Comparison of ENCODE assay signal across 9 mouse cellular contexts in the genomic region with DNA sequence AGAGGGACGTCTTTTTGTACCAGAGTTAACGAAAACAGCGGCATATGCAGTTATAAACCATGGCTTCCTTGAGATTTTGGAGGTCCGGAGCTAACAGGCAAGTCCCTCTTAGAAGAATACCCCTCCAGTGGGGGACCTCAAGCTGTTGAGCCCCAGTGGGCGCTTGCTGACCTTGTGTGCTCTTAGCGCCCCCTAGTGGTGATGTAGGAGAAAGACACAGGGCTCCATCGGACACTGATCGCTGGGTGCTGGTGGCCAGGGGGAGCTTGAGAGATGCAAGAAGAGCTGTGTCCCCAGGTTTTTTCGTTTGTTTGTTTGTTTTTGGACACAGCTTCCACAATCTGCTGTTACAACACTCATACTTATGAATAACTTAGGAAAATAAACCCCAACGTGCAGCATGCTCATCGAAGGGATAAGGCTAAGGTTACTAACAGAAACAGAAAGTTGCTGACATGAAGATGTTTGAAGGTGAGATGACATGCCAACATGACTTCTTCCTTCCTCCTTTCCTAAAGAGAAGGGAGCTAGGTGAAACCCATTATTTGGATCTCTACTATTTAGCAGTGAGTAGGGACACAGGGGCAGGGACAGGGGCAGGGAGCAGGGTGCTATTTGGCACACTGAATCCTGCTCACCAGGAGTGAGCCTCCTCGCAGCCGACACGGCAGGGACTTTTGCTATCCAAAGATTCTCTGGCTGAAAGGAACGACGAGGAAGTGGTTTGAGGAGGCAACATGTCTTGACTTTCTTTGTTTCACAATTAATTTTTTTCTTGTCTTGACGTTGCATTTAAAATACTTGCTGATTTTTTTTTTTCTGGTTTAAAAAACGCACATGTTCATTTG. TPM values are rescaled to one million over a fixed set of nuclear protein-coding genes. Genes with fewer than 3 reads are reported as not detected.
A peak's percentile ranks its signal among the peaks of the same experiment; 100 is the strongest.
DNase-seq lines count a peak whose midpoint lies in the region; ATAC-seq and TF ChIP-seq lines count a peak whose summit lies in the region.
"Had no signal": no experiment of that assay in that cellular context is flagged by ENCODE, and none has a peak within 500 bp of the region (broad histone marks: within the 10 kb centered on the region; RNA-seq: fewer than 3 reads in every experiment).

No protein-coding gene starts in this region.

- H3K4me2 ChIP-seq in CH12.LX (ENCODE audit: insufficient read depth, low read depth, poor library complexity, severe bottlenecking), result peak overlapping the region; percentile 58; the same call in 1 of the 2 replicates
- H3K4me2 ChIP-seq in forebrain, embryonic 12.5 days, result peak overlapping the region; percentile 5
- peak overlapping the region; percentile 59 for H3K4me2 ChIP-seq in heart, postnatal 0 days (ENCODE audit: low read depth, low read length)
- peak overlapping the region; percentile 42 for H3K4me2 ChIP-seq in liver, embryonic 16.5 days (ENCODE audit: low read depth, low read length)
- H3K4me2 ChIP-seq in neural tube, embryonic 13.5 days, result peak overlapping the region; percentile 34

- no peaks in the 10 kb centered on the region for H3K9me3 ChIP-seq in CH12.LX (replicated peaks; ENCODE audit: low read length)
- no peaks in the 10 kb centered on the region for H3K9me3 ChIP-seq in forebrain, embryonic 12.5 days
- no peaks in the 10 kb centered on the region for H3K9me3 ChIP-seq in heart, postnatal 0 days (replicated peaks; ENCODE audit: control insufficient read depth, low read length)
- H3K9me3 ChIP-seq in liver, embryonic 16.5 days (replicated peaks; ENCODE audit: control insufficient read depth, low read length), result no peaks in the 10 kb centered on the region
- H3K9me3 ChIP-seq in neural tube, embryonic 13.5 days, result no peaks in the 10 kb centered on the region

- H3K9ac ChIP-seq in CH12.LX (ENCODE audit: insufficient read depth, low read depth), result 0 out of 2 replicates have a peak overlapping the region, but pooled peaks have one; percentile 6
- H3K9ac ChIP-seq in forebrain, embryonic 12.5 days, result no peak overlapping the region
- H3K9ac ChIP-seq in heart, postnatal 0 days (replicated peaks; ENCODE audit: low read depth, low read length), result peak overlapping the region; percentile 24; the same call in 1 of the 2 replicates
- 0 out of 2 replicates have a peak overlapping the region, but pooled peaks have one; percentile 40 for H3K9ac ChIP-seq in liver, embryonic 16.5 days (ENCODE audit: low read depth, low read length)
- H3K9ac ChIP-seq in neural tube, embryonic 13.5 days, result no peak overlapping the region

- H3K27ac ChIP-seq in CH12.LX (ENCODE audit: insufficient read depth, low read depth), result no peak overlapping the region
- no peak overlapping the region for H3K27ac ChIP-seq in forebrain, embryonic 12.5 days
- no peak overlapping the region for H3K27ac ChIP-seq in heart, postnatal 0 days (ENCODE audit: low read depth)
- no peak overlapping the region for H3K27ac ChIP-seq in liver, embryonic 16.5 days (ENCODE audit: low read length)
- H3K27ac ChIP-seq in neural tube, embryonic 13.5 days (replicated peaks), result no peak overlapping the region
- no peak overlapping the region for H3K27ac ChIP-seq in testis, adult 2 months (ENCODE audit: control insufficient read depth, insufficient read depth, low read depth, low read length)

- TF ChIP-seq CTCF in CH12.LX (conservative IDR thresholded peaks at IDR 0.05 in 1 of 2, IDR thresholded peaks at IDR 0.05 in 1 of 2; ENCODE audit: low read depth in 2 of 2, low read length in 2 of 2), result peak; percentile 78 to 94
- peak; percentile 92 for TF ChIP-seq CTCF in heart, postnatal 0 days (IDR thresholded peaks at IDR 0.05; ENCODE audit: low read depth)
- peak; percentile 98 for TF ChIP-seq CTCF in testis, adult 2 months (IDR thresholded peaks at IDR 0.05; ENCODE audit: control insufficient read depth, insufficient read depth, insufficient replicate concordance, low read depth, low read length)

- WGBS in forebrain, embryonic 12.5 days, result 37% methylated on average over 18 of the region's 18 CpGs
- WGBS in heart, postnatal 0 days, result 19% methylated on average over 18 of the region's 18 CpGs
- WGBS in liver, embryonic 16.5 days (ENCODE audit: insufficient replicate concordance), result 19% methylated on average over 18 of the region's 18 CpGs
- 31% methylated on average over 18 of the region's 18 CpGs for WGBS in neural tube, embryonic 13.5 days

- no peak for TF ChIP-seq EP300 in CH12.LX (IDR thresholded peaks at IDR 0.05; ENCODE audit: low read length)
- no peak for TF ChIP-seq EP300 in heart, postnatal 0 days (IDR thresholded peaks at IDR 0.05; ENCODE audit: low read depth)

- dilution Hi-C loops in CH12.LX (cut with MboI; ENCODE audit: extremely low pct_ligation_motif_present, extremely low pct_unique_long_range_greater_than_20kb, low sequenced_read_pairs), result no loop called here

- no peak for TF ChIP-seq POLR2A in CH12.LX (IDR thresholded peaks at IDR 0.05; ENCODE audit: low read depth, low read length)
- no peak for TF ChIP-seq POLR2A in testis, adult 2 months (IDR thresholded peaks at IDR 0.05; ENCODE audit: control insufficient read depth, low read depth, low read length)

- peak; percentile 81 for DNase-seq in CH12.LX (ENCODE audit: extremely low read depth)
- peak; percentile 53 for DNase-seq in c-Kit-positive CD71-positive TER-119-negative erythroid progenitor cells, embryonic 14.5 days (ENCODE audit: low read depth)
- peak; percentile 88 for DNase-seq in heart, postnatal 0 days (ENCODE audit: low spot score)
- DNase-seq in kidney, postnatal 36 days, result peak; percentile 59 to 78

- peaks cover 24 to 75% of the 10 kb centered on the region in 2 experiments for H3K36me3 ChIP-seq in CH12.LX (replicated peaks in 1 of 2; ENCODE audit: control insufficient read depth in 1 of 2, insufficient read depth in 1 of 2, low read length in 1 of 2)
- no peaks in the 10 kb centered on the region for H3K36me3 ChIP-seq in forebrain, embryonic 12.5 days (replicated peaks)
- H3K36me3 ChIP-seq in heart, postnatal 0 days (replicated peaks; ENCODE audit: control insufficient read depth, insufficient read depth, low read length), result no peaks in the 10 kb centered on the region
- no peaks in the 10 kb centered on the region for H3K36me3 ChIP-seq in liver, embryonic 16.5 days (ENCODE audit: control insufficient read depth, insufficient read depth)
- no peaks in the 10 kb centered on the region for H3K36me3 ChIP-seq in neural tube, embryonic 13.5 days
- H3K36me3 ChIP-seq in testis, adult 2 months (ENCODE audit: control insufficient read depth, insufficient read depth, low read length), result no peaks in the 10 kb centered on the region

- H3K79me2 ChIP-seq in CH12.LX (replicated peaks; ENCODE audit: control insufficient read depth, extremely low read depth, insufficient read depth, poor library complexity, severe bottlenecking), result peaks cover 28% of the 10 kb centered on the region

- peaks cover 4 to 49% of the 10 kb centered on the region in 2 experiments; a peak in 3 of 4 replicates for H3K4me1 ChIP-seq in CH12.LX (ENCODE audit: control insufficient read depth in 1 of 2, insufficient read depth in 2 of 2)
- H3K4me1 ChIP-seq in forebrain, embryonic 12.5 days, result no peaks in the 10 kb centered on the region; the same call in 1 of the 2 replicates
- no peaks in the 10 kb centered on the region for H3K4me1 ChIP-seq in heart, postnatal 0 days (ENCODE audit: control insufficient read depth, insufficient read depth)
- no peaks in the 10 kb centered on the region; the same call in 1 of the 2 replicates for H3K4me1 ChIP-seq in liver, embryonic 16.5 days (ENCODE audit: control insufficient read depth, low read depth, low read length)
- H3K4me1 ChIP-seq in neural tube, embryonic 13.5 days (replicated peaks), result peaks cover 3% of the 10 kb centered on the region; the same call in 1 of the 2 replicates
- H3K4me1 ChIP-seq in testis, adult 2 months (ENCODE audit: control insufficient read depth, insufficient read depth, low read length), result no peaks in the 10 kb centered on the region; the same call in 1 of the 2 replicates

- H3K4me3 ChIP-seq in CH12.LX (replicated peaks in 1 of 3; ENCODE audit: low read depth in 2 of 3, low read length in 2 of 3, poor library complexity in 1 of 3), result peak overlapping the region in 2 of 3 experiments; percentile 17 to 38
- no peak overlapping the region for H3K4me3 ChIP-seq in forebrain, embryonic 12.5 days (replicated peaks)
- H3K4me3 ChIP-seq in heart, postnatal 0 days (ENCODE audit: low read depth, low read length), result peak overlapping the region; percentile 38
- peak overlapping the region; percentile 43 for H3K4me3 ChIP-seq in liver, embryonic 16.5 days (ENCODE audit: low read depth, low read length)
- no peak overlapping the region for H3K4me3 ChIP-seq in neural tube, embryonic 13.5 days
- H3K4me3 ChIP-seq in testis, adult 2 months (ENCODE audit: control insufficient read depth, low read depth, low read length), result no peak overlapping the region; the same call in 1 of the 2 replicates

- in situ Hi-C loops in CH12.LX (cut with MboI; ENCODE audit: low pct_ligation_motif_present, low pct_unique_long_range_greater_than_20kb, low sequenced_read_pairs), result loop anchor here (10.0 to 25.0 kb wide), 2 partner anchors 168 to 491 kb away; no protein-coding TSS in a partner anchor

- TF ChIP-seq RAD21 in CH12.LX (IDR thresholded peaks at IDR 0.05; ENCODE audit: low read depth, low read length), result peak; percentile 97

- ATAC-seq in forebrain, embryonic 12.5 days (ENCODE audit: low FRiP score), result no peak
- ATAC-seq in heart, postnatal 0 days (ENCODE audit: insufficient read depth, low read depth), result peak; percentile 78
- ATAC-seq in liver, embryonic 16.5 days (ENCODE audit: low read depth), result no peak; the same call in 1 of the 2 replicates
- peak; percentile 77; the same call in 1 of the 2 replicates for ATAC-seq in neural tube, embryonic 13.5 days (ENCODE audit: low read depth)

- H3K27me3 ChIP-seq in CH12.LX (replicated peaks), result no peaks in the 10 kb centered on the region
- no peaks in the 10 kb centered on the region for H3K27me3 ChIP-seq in forebrain, embryonic 12.5 days
- no peaks in the 10 kb centered on the region for H3K27me3 ChIP-seq in heart, postnatal 0 days (ENCODE audit: control insufficient read depth, insufficient read depth, low read length)
- no peaks in the 10 kb centered on the region for H3K27me3 ChIP-seq in liver, embryonic 16.5 days (ENCODE audit: control insufficient read depth, insufficient read depth, low read depth, low read length)
- no peaks in the 10 kb centered on the region for H3K27me3 ChIP-seq in neural tube, embryonic 13.5 days
- H3K27me3 ChIP-seq in testis, adult 2 months (ENCODE audit: control insufficient read depth, insufficient read depth, low read length), result no peaks in the 10 kb centered on the region

RNA-seq across cellular contexts. Expression of gene Fam169b, which starts 29.2 kb away (rescaled TPM):
- 13.6 and 17.0 TPM in 2 replicates for total RNA-seq in CH12.LX (2012; rRNA removed)
- 15.2 and 15.9 TPM in 2 replicates for total RNA-seq in CH12.LX (2014; rRNA removed)
- 16.2 and 17.3 TPM in 2 replicates for polyA plus RNA-seq in CH12.LX (2012; ENCODE audit: insufficient read length, low read depth)
- 0.49 and 0.74 TPM in 2 replicates for polyA plus RNA-seq in forebrain, embryonic 12.5 days (2016; fragmentation: Nextera tagmentation; extraction: Ambion mirVana)
- 0.08 and 1.7 TPM in 2 replicates for total RNA-seq in heart, postnatal 0 days (2014; rRNA removed; ENCODE audit: low replicate concordance)
- polyA plus RNA-seq in heart, postnatal 0 days (2015; fragmentation: Nextera tagmentation; extraction: Ambion mirVana), result 0.12 and 0.18 TPM in 2 replicates
- 0.54 and 1.1 TPM in 2 replicates for polyA plus RNA-seq in liver, embryonic 16.5 days (2015; fragmentation: Nextera tagmentation; extraction: Ambion mirVana)
- polyA plus RNA-seq in neural tube, embryonic 13.5 days (2015; fragmentation: Nextera tagmentation; extraction: Ambion mirVana), result 0.17 and 0.21 TPM in 2 replicates
- polyA plus RNA-seq in testis, adult 2 months (2012; rRNA removed), result 0.63 and 0.78 TPM in 2 replicates

RNA-seq across cellular contexts. Expression of gene Pgpep1l, which starts 38.8 kb away (rescaled TPM):
- total RNA-seq in CH12.LX (2012; rRNA removed), result not detected in 2 replicates
- not detected in 2 replicates for total RNA-seq in CH12.LX (2014; rRNA removed)
- polyA plus RNA-seq in CH12.LX (2012; ENCODE audit: insufficient read length, low read depth), result not detected in 2 replicates
- not detected in 2 replicates for polyA plus RNA-seq in forebrain, embryonic 12.5 days (2016; fragmentation: Nextera tagmentation; extraction: Ambion mirVana)
- total RNA-seq in heart, postnatal 0 days (2014; rRNA removed; ENCODE audit: low replicate concordance), result 1.2 TPM in 1 of 2 replicates, not detected in the other
- 0.18 TPM in 1 of 2 replicates, not detected in the other for polyA plus RNA-seq in heart, postnatal 0 days (2015; fragmentation: Nextera tagmentation; extraction: Ambion mirVana)
- not detected in 2 replicates for polyA plus RNA-seq in liver, embryonic 16.5 days (2015; fragmentation: Nextera tagmentation; extraction: Ambion mirVana)
- not detected in 2 replicates for polyA plus RNA-seq in neural tube, embryonic 13.5 days (2015; fragmentation: Nextera tagmentation; extraction: Ambion mirVana)
- polyA plus RNA-seq in testis, adult 2 months (2012; rRNA removed), result 0.11 and 0.51 TPM in 2 replicates
- polyA plus RNA-seq: large intestine, adult 2 months had no signal

Comparison
In these comparisons a context has a peak if more than half of its experiments do, and no peak if none do; other contexts are left out.
1. H3K4me2 ChIP-seq: peak in every context shown above with its lines; median percentile 59 in heart, postnatal 0 days; 58 in CH12.LX; 42 in liver, embryonic 16.5 days; 34 in neural tube, embryonic 13.5 days; 5 in forebrain, embryonic 12.5 days.
2. H3K4me3 ChIP-seq: peak in CH12.LX (2 of 3), heart, postnatal 0 days (single experiment) and liver, embryonic 16.5 days (single experiment); none in forebrain, embryonic 12.5 days (single experiment), neural tube, embryonic 13.5 days (single experiment) and testis, adult 2 months (single experiment).
3. H3K9ac ChIP-seq: peak in CH12.LX (single experiment), heart, postnatal 0 days (single experiment) and liver, embryonic 16.5 days (single experiment); none in forebrain, embryonic 12.5 days (single experiment) and neural tube, embryonic 13.5 days (single experiment).
4. ATAC-seq: peak in heart, postnatal 0 days (single experiment) and neural tube, embryonic 13.5 days (single experiment); none in forebrain, embryonic 12.5 days (single experiment) and liver, embryonic 16.5 days (single experiment).
5. Peak in every context shown above with its lines, with median percentiles within 50 percentile points of each other: DNase-seq and CTCF ChIP-seq.